Mouse (Mus musculus): ENCODE results near the gene Sema6d.

Sema6d gene

GRCm38 (mm10) chr2:124455881-124456280 is 366.1 kb downstream of the Sema6d start:
- POLR2A ChIA-PET = interaction anchor here in 1 of 4 experiments (0.6 kb wide), 1 partner anchor 386 kb away, joined by 4 read pairs; no protein-coding TSS in a partner anchor
- CTCF ChIA-PET = no interaction called here

DNA sequence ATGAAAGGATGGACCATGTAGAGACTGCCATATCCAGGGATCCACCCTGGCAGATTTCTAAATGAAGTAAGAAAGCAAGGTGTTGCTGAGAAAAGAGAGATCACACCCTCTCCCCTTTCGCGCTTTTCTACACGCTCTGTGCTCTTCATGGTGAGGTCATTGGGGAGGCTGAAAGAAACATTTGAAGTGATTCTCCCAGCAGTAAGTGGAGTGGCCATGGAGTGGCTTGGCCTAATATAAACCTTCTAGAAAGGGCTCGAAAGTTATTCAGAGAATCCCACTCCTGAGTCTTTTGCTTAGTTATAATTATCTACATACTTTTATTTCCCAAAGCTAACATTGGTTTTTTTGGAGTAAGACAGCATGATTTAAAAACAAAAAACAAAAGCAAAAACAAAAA is 367.2 kb downstream of the Sema6d start:
- POLR2A ChIA-PET = no interaction called here
- CTCF ChIA-PET = no interaction called here

DNA sequence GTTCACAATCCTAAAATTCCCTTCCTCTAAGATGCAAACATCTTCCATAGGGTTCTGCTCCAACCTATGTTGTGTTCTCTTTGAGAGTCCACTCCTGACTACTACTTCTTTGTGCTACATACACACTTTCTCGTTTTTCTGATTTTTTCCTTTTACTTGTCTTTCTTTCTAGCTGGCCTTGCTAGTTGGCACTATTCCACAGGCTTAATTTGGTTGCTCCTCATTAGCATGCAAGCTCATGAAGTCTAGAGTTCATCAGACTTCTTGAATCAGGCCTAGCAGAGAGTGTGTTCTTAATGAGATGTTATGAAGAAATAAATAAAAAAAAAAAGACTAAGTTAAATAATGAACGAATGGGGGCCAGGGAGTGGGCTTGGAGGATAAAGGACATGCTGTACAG is 368.3 kb downstream of the Sema6d start:
- ChIA-PET CTCF (no interaction called here), POLR2A (no interaction called here)

GRCm38 (mm10) chr2:124460956-124461355 is 371.2 kb downstream of the Sema6d start:
- ChIA-PET CTCF (no interaction called here), POLR2A (no interaction called here)

DNA sequence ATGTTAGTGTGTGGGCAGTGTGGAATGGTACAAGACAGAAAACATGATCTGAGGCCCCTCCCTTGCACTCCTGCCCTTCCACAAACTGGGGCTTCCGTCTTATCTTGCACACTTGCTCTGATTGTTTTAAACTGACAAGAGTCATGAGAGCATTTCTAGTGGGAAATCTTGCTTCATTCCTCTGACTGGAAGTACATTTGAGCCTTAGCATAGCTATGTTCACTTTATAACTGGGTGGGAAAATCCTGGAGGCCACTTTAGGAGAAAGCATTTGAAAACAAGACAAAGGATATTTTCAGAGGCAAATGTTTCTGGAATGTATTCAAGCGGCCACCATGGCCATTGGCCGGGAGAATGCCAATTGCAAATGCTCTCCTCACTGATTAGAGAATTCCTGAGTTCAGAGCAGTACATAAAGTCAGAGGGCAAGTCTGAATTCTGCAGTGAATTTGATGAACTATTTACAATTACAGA is 371.6 kb downstream of the Sema6d start:
- ChIA-PET POLR2A (no interaction called here), CTCF (no interaction called here)

DNA sequence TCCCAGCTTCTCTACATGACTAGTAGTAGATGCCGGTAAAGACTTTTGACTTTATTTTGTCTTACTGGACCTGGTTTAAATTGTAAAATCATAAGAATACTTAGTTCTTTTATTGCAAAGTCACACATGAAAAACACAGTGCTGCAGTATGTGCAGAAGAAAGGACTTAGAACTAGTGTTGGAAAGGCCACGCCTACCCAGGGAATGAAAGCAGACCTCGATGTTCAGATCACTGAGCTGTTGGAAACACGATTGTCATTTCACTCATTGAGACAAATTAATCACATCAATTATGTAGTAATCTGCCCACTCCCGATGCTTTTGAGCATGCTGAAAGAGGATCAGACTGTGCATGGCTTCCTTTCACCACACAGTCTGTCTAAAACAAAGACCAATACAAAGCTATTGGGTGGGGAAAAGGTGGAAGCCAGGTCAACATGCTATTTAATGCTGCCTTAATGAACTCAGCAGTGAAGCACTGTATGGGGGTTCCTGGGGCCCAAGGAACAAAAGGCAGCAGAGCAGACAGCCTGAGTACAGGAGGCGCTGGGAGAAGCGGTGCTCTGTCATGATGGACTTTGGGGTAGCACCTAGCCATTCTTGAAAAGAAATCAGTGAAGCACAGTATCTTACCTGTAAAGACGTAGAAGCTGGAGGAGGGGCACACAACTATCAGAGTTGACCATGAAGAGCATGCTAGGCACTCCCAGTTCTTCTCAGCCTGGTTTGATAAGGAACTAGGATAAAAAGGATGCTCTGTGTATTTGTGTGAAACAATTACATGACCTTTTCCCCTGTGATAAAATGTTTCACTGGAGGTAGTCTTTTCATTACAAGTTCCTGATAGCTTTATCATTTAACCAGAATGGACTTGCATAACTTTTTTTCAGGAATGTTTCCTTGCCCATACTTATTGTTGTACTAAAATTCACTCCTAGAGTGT is 375.5 kb downstream of the Sema6d start:
- ChIA-PET CTCF (no interaction called here), POLR2A (no interaction called here)

DNA sequence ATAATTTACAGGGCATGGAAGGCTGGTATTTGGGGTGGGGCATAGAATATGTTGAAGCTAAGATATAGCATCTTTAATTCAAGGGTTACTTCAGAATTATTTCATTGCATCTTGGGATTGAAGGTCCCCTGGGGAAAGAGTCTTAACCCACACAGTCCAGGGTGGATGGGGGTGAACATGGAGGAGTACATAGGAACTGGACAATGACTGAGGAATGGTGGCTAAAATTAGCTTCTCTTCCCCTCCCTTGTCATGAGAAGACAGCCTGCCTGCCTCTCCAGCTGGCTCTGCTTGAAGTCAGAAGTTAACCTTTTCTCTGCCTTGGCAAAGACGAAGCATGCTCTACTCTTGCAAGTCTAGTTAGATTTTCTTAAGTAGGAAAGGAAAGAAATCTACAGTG is 377.7 kb downstream of the Sema6d start:
- ChIA-PET CTCF (no interaction called here), POLR2A (interaction anchor here in 1 of 4 experiments (0.6 kb wide), 1 partner anchor 63 kb away, joined by 3 read pairs; no protein-coding TSS in a partner anchor)

DNA sequence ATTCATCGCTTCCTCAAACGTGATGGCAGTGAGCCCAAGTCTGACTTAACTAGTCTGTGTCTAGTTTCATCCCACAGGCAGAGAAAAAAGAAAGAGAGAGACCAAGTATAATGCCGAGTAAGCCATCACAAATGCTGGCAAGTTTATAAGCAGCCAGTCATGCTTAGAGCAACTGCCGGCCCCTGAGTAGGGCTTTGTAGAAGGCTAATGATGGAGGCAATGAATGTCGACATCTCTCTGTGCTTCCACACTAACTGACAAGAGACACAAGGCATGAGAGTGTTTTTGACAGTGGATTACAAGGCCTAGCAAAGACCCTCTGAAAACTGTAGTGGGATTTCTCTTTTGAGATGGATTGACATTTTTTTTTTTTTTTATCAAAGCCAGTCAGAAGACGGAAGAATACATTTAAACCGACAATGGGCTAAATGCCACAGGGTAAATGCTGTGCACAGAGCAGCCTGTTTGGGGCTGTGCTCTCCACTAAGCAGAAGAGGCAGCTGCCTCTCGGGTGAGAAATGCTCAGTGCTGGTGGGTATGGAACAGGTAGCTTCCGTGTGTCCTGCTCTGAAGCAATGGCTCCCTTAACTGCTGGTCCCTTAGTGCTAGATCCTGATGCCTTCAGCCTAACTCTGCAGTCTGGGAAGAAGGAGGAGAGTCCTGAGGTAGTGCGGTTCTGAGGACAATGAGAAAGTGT is 380.7 kb downstream of the Sema6d start:
- POLR2A ChIA-PET = no interaction called here
- CTCF ChIA-PET = no interaction called here

GRCm38 (mm10) chr2:124472674-124473507 is 383.1 kb downstream of the Sema6d start:
- CTCF ChIA-PET = no interaction called here
- POLR2A ChIA-PET = no interaction called here

GRCm38 (mm10) chr2:124477904-124478303 is 388.1 kb downstream of the Sema6d start:
- POLR2A ChIA-PET = interaction anchor here in 1 of 4 experiments (0.6 kb wide), 1 partner anchor 51 kb away, joined by 3 read pairs; no protein-coding TSS in a partner anchor

DNA sequence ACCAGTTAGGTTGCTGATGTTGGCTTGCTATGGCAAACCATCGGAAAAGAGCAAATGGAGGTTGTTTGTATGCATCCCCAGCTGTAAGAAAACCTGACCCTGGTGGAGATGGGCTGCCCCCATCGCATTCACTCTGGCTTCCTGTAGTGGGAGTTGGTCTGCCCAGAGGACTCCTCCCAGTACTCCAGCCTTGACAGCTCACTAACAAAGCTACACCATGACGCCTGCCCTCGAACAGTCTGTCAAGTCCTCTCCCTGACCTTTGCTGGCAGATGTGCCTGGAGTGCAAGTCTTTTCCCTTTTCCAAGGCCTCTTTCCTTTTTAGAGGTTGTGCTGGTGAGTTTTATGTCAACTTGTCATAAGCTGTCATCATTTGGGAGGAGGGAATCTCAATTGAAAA is 388.8 kb downstream of the Sema6d start:
- ChIA-PET POLR2A (no interaction called here), CTCF (no interaction called here)

More at GRCm38 (mm10) chr2:124477904-124478303, 388.1 kb downstream of the Sema6d start:
- CTCF ChIA-PET = interaction anchor here in 1 of 4 experiments (0.6 kb wide), 1 partner anchor 28 kb away, joined by 3 read pairs; no protein-coding TSS in a partner anchor

DNA sequence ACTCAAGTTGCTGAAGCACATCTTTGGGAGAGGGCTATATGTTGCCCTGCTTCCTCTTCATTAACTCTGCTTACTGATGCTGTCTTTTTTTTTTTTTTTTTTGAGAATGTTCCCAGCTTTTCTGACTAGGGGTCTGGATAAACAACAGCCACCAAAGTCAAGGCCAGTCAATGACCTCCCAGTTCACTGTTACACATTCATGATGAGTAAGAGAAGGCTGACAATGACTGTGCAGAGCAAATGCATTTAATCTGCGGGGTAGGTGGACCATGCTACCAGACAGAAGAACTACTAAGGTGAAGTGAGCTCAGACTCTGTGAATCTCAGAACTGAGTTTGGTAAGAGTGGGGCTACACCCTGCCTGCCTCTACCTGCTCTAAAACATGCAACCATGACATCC is 396.0 kb downstream of the Sema6d start:
- ChIA-PET POLR2A (interaction anchor here in 1 of 4 experiments (0.6 kb wide), 1 partner anchor 133 kb away, joined by 6 read pairs; no protein-coding TSS in a partner anchor), CTCF (no interaction called here)

DNA sequence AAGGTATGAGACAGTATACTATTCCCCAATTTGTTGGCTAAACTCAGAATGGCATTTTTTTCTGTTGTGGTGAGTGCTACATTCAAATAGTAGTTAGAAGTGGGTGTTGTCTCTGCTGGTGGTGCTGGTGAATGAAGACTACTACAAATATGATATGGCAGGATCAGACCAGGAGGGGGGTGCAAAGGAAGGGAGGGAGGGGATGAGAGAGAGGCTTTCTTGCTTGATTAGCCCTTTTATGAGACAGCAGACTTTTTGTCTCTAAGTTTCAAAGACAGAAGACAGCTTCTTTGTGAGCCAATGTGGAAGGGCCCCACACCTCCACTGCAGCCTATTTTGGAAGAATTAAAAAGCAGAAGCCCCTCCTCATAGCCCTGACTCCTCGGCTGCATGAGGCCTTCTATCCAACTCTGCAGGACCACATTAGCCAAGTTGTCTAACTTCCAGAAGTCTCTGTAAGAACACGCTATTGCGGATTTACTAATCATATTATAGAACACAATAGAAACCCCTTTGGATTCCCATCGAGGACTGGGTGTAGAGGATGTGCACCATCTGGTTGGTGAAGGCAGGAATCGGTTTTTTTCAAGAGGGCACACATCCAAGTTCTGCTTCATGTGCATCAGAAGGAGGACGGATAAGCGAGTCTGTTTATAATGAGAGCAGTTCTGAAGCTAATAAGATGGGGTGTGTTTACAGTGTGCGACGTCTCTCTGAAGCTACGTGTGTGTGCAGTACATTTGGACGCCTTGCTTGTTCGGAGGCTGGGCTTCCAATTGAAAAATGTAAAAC is 400.4 kb downstream of the Sema6d start:
- POLR2A ChIA-PET = no interaction called here
- CTCF ChIA-PET = no interaction called here

DNA sequence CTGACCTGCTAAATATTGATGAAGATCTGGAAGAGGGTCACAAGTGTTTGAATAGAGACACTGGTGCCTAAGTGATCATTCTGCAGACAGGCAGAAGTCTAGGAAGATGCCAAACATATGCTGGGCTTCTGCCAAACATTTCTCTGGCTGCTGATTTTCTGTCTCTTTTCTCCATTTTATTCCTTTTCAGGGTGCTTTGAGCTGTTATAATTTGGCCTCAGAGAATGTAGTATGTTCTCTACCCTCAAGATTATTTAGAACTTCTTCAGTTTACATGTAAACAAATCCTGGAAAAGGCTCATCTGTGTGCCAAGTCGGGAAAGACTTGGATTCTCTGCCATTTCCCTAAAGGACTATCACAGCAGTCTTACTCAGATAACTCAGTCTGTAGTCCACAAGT is 406.0 kb downstream of the Sema6d start:
- ChIA-PET POLR2A (no interaction called here), CTCF (interaction anchor here in 1 of 4 experiments (0.6 kb wide), 1 partner anchor 1884 kb away, joined by 6 read pairs; no protein-coding TSS in a partner anchor)

- ChIA-PET CTCF (no interaction called here), POLR2A (no interaction called here)
Measured at GRCm38 (mm10) chr2:124499670-124500069, 409.9 kb downstream of the Sema6d start.

DNA sequence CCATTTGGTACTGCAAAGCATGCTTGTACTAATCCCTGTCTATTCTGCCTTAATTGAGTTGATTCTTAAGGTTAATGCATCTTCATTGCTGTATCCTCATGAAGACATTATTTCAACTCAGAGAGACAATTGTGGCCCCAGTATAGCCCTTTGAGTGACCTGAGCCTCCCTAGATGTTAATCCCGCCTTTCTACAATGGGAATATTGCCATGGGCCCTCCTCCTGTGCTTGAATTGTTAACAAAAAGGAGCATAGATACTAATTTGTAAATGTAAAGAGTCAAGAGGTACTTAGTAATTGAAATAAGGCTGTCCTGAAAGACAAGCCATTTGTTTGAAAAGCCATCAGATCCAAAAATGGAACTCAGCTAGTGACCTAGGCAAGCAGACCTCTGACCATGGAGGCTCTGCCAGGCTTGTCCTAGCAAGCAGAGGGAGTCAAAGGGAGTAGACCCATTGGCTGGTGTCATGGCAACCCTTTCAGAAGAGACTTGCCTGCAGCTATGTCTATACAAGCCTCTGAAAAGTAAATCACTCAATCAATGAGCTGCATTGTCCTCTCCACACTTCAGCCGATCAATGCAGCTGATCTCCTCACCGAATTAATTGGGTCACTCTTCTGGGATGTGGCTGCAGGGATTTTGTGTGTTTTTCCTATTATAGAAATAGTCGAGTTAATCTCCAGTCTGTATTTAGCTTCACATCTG is 416.2 kb downstream of the Sema6d start:
- ChIA-PET POLR2A (interaction anchor here in 1 of 4 experiments (0.9 kb wide), 1 partner anchor 101 kb away, joined by 3 read pairs; no protein-coding TSS in a partner anchor), CTCF (interaction anchor here in 1 of 4 experiments (0.6 to 1.0 kb wide), 2 partner anchors 26 to 28 kb away, joined by 3 read pairs; no protein-coding TSS in a partner anchor)

- POLR2A ChIA-PET = no interaction called here
- CTCF ChIA-PET = no interaction called here
Measured at GRCm38 (mm10) chr2:124507804-124508203, 418.0 kb downstream of the Sema6d start.

DNA sequence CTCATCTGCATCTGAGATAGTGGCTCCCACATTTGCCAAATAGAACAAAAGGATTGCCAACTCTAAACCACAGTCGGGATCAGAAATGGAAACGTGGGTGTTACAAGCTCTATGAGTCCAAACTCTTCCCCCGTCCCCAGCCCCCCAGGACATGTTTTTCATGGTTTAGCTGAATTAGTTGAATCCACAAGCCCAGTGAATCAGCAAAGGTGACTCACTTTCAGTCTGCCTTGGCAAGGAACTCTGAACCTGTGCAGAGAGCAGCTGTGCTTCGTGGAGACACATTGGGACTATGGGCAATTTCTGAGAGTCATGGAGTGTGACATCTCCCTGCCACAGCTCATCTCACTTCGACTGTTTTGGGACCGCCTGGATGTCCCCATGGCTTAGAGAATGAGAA is 419.7 kb downstream of the Sema6d start:
- ChIA-PET CTCF (no interaction called here), POLR2A (no interaction called here)
